Mouse (Mus musculus): ENCODE data around the gene Vps13a.
A peak's percentile ranks its signal among the peaks of the same experiment; 100 is the strongest.

Vps13a gene

GRCm38 (mm10) chr19:16755854-16756253 lies 24.9 kb downstream of the Vps13a start:
- no peak for DNase-seq

DNA sequence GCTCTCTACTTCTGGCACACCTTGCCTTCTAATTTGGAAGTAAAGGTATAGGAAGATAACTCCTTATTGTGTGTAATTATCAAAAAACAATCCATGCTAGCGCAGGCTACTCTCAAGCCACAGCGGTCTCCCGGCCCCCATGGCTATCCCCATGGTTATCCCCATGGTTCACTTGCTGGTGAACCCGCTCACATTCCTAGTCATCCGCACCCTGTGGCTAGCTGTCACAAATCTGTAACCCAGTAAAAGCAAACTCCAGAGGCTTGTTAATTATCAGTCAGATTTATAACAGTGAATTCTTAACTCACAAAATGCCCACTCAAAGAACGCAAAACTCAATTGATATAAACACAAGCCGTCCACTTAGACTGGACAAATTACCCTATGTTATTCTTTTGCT lies 25.5 kb downstream of the Vps13a start:
- DNase-seq: no peak

DNA sequence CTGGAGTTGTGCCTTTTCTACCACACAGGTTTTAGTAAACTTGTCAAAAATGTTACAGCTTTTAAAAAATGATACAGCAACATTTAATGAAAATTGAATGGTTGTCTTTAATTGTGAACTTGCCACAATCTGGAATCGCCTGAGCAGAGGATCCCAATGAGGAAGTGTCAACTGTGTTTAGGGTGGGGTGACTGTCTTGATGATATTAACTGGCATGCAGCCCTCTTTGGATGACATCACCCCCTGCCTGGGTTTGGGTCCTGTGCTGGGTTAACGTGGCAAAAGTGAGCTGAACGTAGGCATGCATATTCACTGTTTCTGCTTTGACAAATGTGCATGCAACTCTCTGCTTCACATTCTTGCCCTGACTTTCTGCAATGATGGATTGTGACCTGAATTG lies 27.6 kb downstream of the Vps13a start:
- DNase-seq: no peak

- DNase-seq: no peak
Measured at GRCm38 (mm10) chr19:16736854-16737253, 43.9 kb downstream of the Vps13a start.

DNA sequence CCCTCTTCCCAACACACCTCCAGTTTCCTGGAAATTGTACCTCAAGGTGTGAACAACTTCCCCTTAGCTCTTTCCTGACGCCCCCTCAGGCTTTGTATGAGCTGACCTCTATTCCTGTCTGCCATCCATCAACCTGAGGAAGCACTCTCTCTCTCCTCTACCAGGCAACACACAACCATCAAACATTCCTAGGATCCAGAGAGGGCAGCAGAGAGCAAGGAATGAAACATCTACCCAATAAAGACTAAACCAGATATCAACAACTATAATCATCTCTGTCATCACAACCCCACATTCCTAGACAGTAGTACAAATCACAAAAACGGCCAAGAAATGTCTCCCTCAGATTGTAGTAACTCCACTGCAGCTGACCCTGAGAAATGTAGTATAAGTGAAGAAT lies 52.0 kb downstream of the Vps13a start:
- no peak for DNase-seq

DNA sequence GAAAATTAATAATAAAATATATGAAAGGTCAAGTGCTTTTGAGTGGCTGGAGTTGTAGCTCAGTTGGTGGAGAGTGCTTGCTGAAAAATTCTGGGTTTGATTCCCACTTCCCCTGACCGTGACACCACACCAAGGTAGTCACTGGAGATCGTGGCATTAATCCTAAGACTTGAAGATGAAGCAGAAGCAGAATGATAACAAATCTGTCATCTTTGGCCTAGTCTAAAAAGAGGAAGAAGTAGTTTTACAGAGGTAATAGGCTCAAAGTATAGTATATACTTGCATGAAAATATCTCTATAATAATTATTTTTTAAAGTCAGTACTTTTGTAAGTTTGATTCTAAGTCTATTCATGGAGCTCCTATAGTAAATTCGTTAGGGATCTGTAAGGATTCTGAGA lies 65.5 kb downstream of the Vps13a start:
- no peak for DNase-seq

DNA sequence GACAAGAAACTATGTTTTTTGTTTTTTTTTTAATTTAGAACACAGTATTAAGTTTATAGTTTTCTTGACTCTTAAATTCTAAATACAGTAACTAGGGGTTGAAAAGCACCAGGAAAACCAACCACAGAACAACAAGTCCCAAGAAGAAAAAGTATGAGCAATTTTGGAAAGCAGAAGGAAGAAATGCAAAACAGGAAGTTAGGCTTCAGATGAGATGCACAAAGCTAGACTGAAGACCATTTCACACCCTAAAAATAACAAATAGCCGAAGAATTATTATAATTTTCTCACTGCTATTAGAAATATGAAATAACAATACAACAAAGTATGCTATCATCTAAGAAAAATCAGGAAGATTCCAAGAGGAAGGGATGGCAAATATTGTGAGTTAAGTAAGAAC lies 78.9 kb downstream of the Vps13a start:
- DNase-seq: no peak

- no peak for DNase-seq
Measured at GRCm38 (mm10) chr19:16684922-16685321, 95.8 kb downstream of the Vps13a start.

DNA sequence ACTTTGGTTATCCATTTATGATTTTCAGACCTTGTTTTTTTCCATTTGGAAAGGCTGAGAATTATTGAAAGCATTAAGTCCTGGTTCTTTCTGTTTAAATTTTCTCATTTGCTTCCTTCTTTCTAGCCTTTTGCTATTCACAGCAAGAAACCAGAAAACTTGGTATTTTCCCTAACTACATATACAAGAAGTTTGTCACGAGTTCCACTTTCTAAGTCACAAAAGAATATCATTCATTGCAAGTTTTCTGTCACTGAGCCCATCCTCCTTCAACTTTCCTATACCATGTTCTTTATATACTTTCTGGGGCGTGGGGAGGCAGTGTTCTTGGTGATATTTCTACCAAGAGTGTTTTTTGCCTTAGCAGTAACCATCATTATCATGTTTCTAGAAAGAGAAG lies 96.5 kb downstream of the Vps13a start:
- no peak for DNase-seq

GRCm38 (mm10) chr19:16625610-16626395 lies 154.9 kb downstream of the Vps13a start:
- no peak for DNase-seq

GRCm38 (mm10) chr19:16624994-16625393 lies 155.7 kb downstream of the Vps13a start:
- no peak for DNase-seq

DNA sequence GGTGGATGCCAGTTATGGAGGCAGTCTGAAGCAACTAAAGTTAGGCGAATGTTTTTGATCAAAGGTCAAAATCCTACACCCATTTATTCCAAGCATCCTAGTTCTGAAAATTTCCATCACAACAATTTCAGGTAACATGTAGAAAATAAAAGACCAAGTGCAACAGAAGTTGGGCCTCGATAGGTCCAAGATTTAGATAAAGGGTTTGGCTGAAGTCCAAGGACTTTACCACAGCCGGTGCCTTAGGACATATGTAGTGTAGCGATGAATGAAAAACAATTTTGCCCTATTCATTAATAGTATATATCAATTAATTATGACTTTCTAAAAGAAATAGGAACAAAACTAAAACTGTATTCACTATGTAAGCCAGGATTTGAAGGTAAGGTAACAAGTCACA lies 157.6 kb downstream of the Vps13a start:
- DNase-seq: no peak

DNA sequence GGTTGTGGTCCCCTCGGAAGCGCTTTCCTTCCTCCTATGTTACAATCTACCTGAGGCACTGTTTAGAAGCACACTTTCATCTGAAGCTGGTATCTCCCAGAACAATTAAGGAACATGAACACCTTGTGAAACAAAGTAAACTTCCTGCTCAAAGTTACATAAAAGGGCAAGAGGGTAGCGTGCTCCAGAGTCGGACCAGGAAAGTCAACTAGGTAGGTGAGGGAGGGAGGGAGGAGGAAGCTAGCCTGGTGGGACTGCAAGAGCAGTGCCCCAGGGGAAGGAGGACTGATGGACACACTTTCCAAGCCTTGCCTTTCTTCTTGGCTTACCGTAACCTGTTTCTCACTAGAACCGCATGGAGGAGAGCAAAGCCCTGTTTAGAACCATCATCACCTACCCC lies 173.1 kb downstream of the Vps13a start:
- DNase-seq: no peak

DNA sequence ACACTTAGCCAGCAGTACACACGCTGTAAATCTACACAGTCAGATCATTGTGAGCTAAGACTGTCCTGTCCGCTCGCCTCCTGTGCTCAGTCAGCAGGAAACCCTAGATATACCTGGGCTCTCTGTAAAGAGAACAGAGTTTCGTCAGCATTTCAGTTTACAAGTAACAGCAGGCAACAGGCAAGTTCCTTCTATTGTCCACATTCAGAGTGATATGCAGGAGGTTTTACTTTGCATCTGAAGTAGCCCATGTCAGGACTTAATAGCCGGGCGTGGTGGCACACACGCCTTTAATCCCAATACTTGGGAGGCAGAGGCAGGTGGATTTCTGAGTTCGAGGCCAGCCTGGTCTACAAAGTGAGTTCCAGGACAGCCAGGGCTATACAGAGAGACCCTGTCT lies 178.7 kb downstream of the Vps13a start:
- no peak for DNase-seq

DNA sequence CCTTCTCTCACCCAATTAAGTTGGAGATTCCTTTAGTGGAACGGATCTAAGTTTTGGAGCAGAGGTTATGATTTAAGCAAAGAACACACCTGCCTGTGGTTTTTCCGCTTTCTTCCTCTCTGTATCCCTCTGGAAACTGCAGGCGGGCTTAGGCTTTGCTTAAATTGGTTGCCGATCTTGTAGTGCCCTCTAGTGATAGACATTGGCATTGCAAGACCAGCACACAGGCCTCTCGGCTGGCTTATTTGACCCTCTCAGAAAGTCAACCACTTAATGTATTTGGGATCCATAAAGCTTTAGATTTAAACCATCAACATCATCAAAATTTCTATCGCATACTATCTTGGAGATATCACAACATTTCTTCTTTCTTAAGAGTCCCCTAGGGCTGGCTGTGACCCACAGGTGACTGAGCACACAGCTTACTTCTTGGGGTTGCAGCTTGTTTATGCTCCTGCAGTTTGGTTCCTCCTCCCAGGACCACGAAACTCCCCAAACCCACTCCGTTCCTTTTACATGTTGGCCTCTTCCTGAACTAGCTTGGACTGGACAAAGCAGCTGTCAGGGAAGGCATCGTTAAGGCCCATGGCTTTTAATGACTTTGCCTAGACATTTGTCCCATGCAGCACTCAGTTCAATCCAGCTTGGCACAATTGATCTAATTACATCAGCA lies 181.3 kb downstream of the Vps13a start:
- DNase-seq: peak; percentile 76

DNA sequence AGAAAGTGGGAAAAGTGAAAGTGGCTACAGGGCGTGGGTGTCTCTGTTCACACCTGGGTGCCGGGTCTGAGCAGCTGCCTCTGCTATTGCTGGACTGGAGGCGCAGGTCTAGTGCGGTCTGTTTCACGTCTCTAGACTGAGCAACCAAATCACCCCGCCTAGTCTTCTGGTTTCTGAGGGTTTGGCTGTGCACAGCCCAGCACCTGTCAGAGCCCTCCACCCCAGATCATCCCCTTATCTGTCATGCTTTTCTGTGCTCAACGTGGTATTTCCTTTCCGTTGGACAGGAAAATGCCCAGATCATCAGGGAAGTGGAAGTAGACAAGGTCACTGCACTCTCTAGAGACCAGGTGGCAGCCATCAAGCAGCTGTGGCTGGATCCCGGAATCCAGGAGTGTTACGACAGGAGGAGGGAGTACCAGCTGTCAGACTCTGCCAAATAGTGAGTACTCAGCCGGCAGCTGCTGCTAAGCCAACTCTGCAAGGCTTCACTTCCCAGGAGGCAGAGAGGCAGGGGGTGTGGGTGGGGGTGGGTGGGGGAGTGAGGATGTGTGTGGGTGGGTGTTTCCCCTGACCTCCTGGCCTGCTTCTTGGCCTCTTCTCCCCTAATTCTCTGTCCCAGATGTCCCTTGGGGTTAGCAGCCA lies 182.0 kb downstream of the Vps13a start:
- DNase-seq: no peak

- no peak for DNase-seq
Measured at GRCm38 (mm10) chr19:16597216-16597615, 183.5 kb downstream of the Vps13a start.

- DNase-seq: no peak
Measured at GRCm38 (mm10) chr19:16593975-16594317, 186.8 kb downstream of the Vps13a start.

DNA sequence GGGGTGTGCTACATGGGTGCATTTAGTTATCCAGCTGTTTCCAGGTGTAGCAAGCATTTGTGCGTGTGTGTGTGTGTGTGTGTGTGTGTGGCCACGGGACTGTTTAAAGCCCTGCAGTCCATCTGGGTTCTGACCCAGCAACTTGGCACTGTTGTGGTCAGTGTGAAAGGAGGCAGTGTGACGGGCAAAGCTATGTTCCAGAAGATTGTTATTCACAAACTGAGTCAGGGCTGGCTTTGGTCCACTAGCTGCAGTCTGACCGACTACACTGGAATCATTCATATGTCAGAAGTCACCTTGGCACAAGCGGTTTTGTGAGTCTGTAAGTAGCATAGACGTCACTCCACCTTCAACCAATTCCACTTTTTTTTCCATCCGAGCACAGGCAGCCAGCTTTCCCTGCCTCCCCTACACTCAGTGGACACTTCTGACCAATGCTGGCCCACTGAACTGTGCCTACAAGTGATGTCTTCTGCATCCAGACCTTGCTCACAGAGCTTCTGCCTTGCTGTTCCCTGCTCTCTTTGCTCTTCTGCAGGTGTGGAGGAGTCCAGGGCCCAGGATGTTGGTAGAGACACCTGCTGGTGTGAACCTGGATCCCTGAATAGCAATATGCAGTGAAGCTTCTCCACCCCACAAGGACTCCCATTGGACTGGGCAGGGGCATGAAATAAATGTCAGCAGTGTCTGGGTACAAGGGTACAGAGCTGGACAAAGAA lies 187.3 kb downstream of the Vps13a start:
- DNase-seq: peak; percentile 52

GRCm38 (mm10) chr19:16585379-16585778 lies 195.4 kb downstream of the Vps13a start:
- DNase-seq: no peak

- DNase-seq: no peak
Measured at GRCm38 (mm10) chr19:16584546-16584945, 196.2 kb downstream of the Vps13a start.

- no peak for DNase-seq
Measured at GRCm38 (mm10) chr19:16580501-16580900, 200.2 kb downstream of the Vps13a start.

GRCm38 (mm10) chr19:16579656-16580260 lies 201.0 kb downstream of the Vps13a start:
- no peak for DNase-seq

Data from right cerebral cortex, adult 18-20 months (tissue).